Mouse (Mus musculus): ENCODE measurements around the gene Gm3055. TPM values are rescaled to one million over a fixed set of nuclear protein-coding genes. Genes with fewer than 3 reads are reported as not detected.
"Not testable (repeated sequence)": the region's sequence is repeated elsewhere in the genome, so short reads cannot be mapped to it uniquely, and the experiment has no call there.

Gene Gm3055
- 10.2 and 11.6 TPM in 2 replicates for polyA plus RNA-seq (2016; fragmentation: Nextera tagmentation; extraction: Ambion mirVana)

- not testable (repeated sequence) for H3K4me3 ChIP-seq; H3K27ac ChIP-seq; H3K27me3 ChIP-seq (ENCODE audit: poor library complexity, severe bottlenecking); H3K36me3 ChIP-seq (replicated peaks); H3K4me1 ChIP-seq; DNase-seq (ENCODE audit: extremely low spot score, low spot score); H3K9me3 ChIP-seq
- WGBS, result no CpG with 5 or more reads among the region's 43 CpGs
Observed at GRCm38 (mm10) chr10:81770506-81771403, at the start of gene Gm3055. Gm3055 (minus strand) TSS chr10:81771161.

GRCm38 (mm10) chr10:81811899-81812298 is 40.9 kb upstream of the Gm3055 start, which contains the start of gene Gm4767:
Gm4767 (plus strand) TSS chr10:81812186.
- not testable (repeated sequence) for H3K36me3 ChIP-seq (replicated peaks); H3K4me3 ChIP-seq; H3K27me3 ChIP-seq (ENCODE audit: poor library complexity, severe bottlenecking); H3K27ac ChIP-seq; H3K9me3 ChIP-seq; H3K4me1 ChIP-seq
- 28% methylated on average over 17 of the region's 20 CpGs for WGBS
- DNase-seq (ENCODE audit: extremely low spot score, low spot score), result peak; percentile 13

GRCm38 (mm10) chr10:81771404-81771777 is 430 bp upstream of the Gm3055 start:
- no CpG with 5 or more reads among the region's 3 CpGs for WGBS
- not testable (repeated sequence) for H3K4me3 ChIP-seq

DNA sequence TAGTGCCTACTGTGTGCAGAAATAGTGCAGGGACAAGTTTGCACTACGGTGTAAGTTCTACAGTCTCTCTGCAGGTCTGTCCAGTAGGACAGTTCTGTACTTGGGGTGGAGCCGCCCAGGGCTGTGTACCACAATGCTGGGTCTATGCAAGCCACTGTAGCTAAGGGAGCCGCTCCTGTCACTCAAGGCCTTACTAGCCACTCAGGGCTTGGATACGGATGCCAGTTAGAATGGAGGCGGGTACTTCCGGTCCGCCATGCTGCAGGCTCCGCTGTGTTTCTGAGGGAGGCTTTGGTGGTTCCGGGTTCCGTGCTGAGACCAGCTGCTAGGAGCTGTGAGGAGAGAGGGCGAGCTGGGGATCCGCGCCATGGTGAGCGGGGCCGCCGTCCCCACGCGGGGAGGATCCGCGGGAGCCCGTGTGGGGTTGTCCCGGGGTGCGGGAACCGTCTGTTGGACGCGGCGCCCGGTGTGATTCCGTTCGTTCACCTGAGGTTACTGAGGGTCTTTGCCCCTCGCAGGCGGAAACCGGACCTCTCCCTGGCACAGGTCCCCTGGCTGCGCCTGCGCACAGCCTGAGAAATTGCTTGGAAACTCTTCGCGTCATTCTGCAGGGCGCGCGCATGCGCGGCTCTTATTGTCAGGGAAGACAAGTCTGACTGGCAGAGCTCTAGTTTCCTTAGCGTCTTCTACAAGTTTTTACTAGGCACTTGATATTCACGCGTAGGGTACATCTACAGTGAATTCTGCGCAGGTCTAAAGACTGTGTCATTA is 66.2 kb downstream of the Gm3055 start, which contains the start of gene Zfp433:
Gene Zfp433 (plus strand): TSS at position 295 of the 771 bp plus-strand sequence.
- DNase-seq (ENCODE audit: extremely low spot score, low spot score), result not testable (repeated sequence)

More at GRCm38 (mm10) chr10:81771404-81771777, 430 bp upstream of the Gm3055 start:
- H3K4me1 ChIP-seq; H3K27ac ChIP-seq; H3K27me3 ChIP-seq (ENCODE audit: poor library complexity, severe bottlenecking); H3K9me3 ChIP-seq; H3K36me3 ChIP-seq (replicated peaks); DNase-seq (ENCODE audit: extremely low spot score, low spot score): not testable (repeated sequence)

More for the DNA sequence above, 66.2 kb downstream of the Gm3055 start, which contains the start of gene Zfp433:
- H3K27ac ChIP-seq; H3K36me3 ChIP-seq (replicated peaks); H3K4me3 ChIP-seq; H3K27me3 ChIP-seq (ENCODE audit: poor library complexity, severe bottlenecking); H3K9me3 ChIP-seq; H3K4me1 ChIP-seq: not testable (repeated sequence)
- WGBS, result no CpG with 5 or more reads among the region's 46 CpGs

Other genes starting within 250 kb of the Gm3055 start
- 0.84 and 1.1 TPM in 2 replicates for gene Gna15, start 246.9 kb downstream of the Gm3055 start, polyA plus RNA-seq (2016; fragmentation: Nextera tagmentation; extraction: Ambion mirVana)
- gene Gna11, start 226.0 kb downstream of the Gm3055 start, polyA plus RNA-seq (2016; fragmentation: Nextera tagmentation; extraction: Ambion mirVana), result 73.4 and 77.2 TPM in 2 replicates
- gene Aes, start 211.7 kb downstream of the Gm3055 start, polyA plus RNA-seq (2016; fragmentation: Nextera tagmentation; extraction: Ambion mirVana), result 276 and 283 TPM in 2 replicates
- 4.1 and 4.3 TPM in 2 replicates for gene Tle2, start 196.6 kb downstream of the Gm3055 start, polyA plus RNA-seq (2016; fragmentation: Nextera tagmentation; extraction: Ambion mirVana)
- gene Tle6, start 170.1 kb downstream of the Gm3055 start, polyA plus RNA-seq (2016; fragmentation: Nextera tagmentation; extraction: Ambion mirVana), result 2.8 and 3.1 TPM in 2 replicates
- gene BC025920, start 164.9 kb downstream of the Gm3055 start, polyA plus RNA-seq (2016; fragmentation: Nextera tagmentation; extraction: Ambion mirVana), result 1.6 and 2.1 TPM in 2 replicates
- 52.5 and 55.1 TPM in 2 replicates for gene Sirt6, start 143.4 kb downstream of the Gm3055 start, polyA plus RNA-seq (2016; fragmentation: Nextera tagmentation; extraction: Ambion mirVana)
- 4.8 and 5.8 TPM in 2 replicates for gene Ankrd24, start 142.6 kb downstream of the Gm3055 start, polyA plus RNA-seq (2016; fragmentation: Nextera tagmentation; extraction: Ambion mirVana)
- 4.5 and 6.1 TPM in 2 replicates for gene Gm10778, start 122.1 kb downstream of the Gm3055 start, polyA plus RNA-seq (2016; fragmentation: Nextera tagmentation; extraction: Ambion mirVana)
- gene Zfp433, start 66.3 kb downstream of the Gm3055 start, polyA plus RNA-seq (2016; fragmentation: Nextera tagmentation; extraction: Ambion mirVana), result 16.8 and 17.3 TPM in 2 replicates
- 3.1 and 3.4 TPM in 2 replicates for gene Gm4767, start 41.0 kb upstream of the Gm3055 start, polyA plus RNA-seq (2016; fragmentation: Nextera tagmentation; extraction: Ambion mirVana)
- 8.7 and 10.4 TPM in 2 replicates for gene Gm32687, start 92.8 kb upstream of the Gm3055 start, polyA plus RNA-seq (2016; fragmentation: Nextera tagmentation; extraction: Ambion mirVana)
- gene Zfp781, start 159.3 kb upstream of the Gm3055 start, polyA plus RNA-seq (2016; fragmentation: Nextera tagmentation; extraction: Ambion mirVana), result 3.0 and 3.9 TPM in 2 replicates

Data from forebrain, embryonic 10.5 days (tissue).